Mouse (Mus musculus) WW6 (cell line): ENCODE data around the gene Exoc2.

Experiments used
- DNase-seq: peaks from one replicate; pipeline ENCODE4 v3.0.0-alpha.2; 2013; ENCODE audit warnings: low read depth, low spot score

Exoc2 gene

GRCm38 (mm10) chr13:30892315-30892714 is 81.6 kb downstream of the Exoc2 start:
- DNase-seq = no peak

- no peak for DNase-seq
Measured at GRCm38 (mm10) chr13:30891223-30891622, 82.7 kb downstream of the Exoc2 start.

- DNase-seq = peak; percentile 49
Measured at GRCm38 (mm10) chr13:30888480-30888879, 85.4 kb downstream of the Exoc2 start.

- DNase-seq = no peak
Measured at GRCm38 (mm10) chr13:30880310-30880709, 93.6 kb downstream of the Exoc2 start.

GRCm38 (mm10) chr13:30879871-30880270 is 94.0 kb downstream of the Exoc2 start:
- no peak for DNase-seq

GRCm38 (mm10) chr13:30875825-30876224 is 98.1 kb downstream of the Exoc2 start:
- no peak for DNase-seq

GRCm38 (mm10) chr13:30873472-30873871 is 100.4 kb downstream of the Exoc2 start:
- no peak for DNase-seq

- DNase-seq = no peak
Measured at GRCm38 (mm10) chr13:30865486-30865885, 108.4 kb downstream of the Exoc2 start.

- DNase-seq = no peak
Measured at GRCm38 (mm10) chr13:30864042-30864441, 109.9 kb downstream of the Exoc2 start.

- no peak for DNase-seq
Measured at GRCm38 (mm10) chr13:30858421-30858820, 115.5 kb downstream of the Exoc2 start.

- DNase-seq = no peak
Measured at GRCm38 (mm10) chr13:30850736-30851135, 123.2 kb downstream of the Exoc2 start.

- no peak for DNase-seq
Measured at GRCm38 (mm10) chr13:30848001-30848400, 125.9 kb downstream of the Exoc2 start.

GRCm38 (mm10) chr13:30846506-30846905 is 127.4 kb downstream of the Exoc2 start:
- DNase-seq = no peak

GRCm38 (mm10) chr13:30843049-30843448 is 130.8 kb downstream of the Exoc2 start:
- no peak for DNase-seq

GRCm38 (mm10) chr13:30841843-30842242 is 132.1 kb downstream of the Exoc2 start:
- DNase-seq = no peak

- no peak for DNase-seq
Measured at GRCm38 (mm10) chr13:30841306-30841705, 132.6 kb downstream of the Exoc2 start.

- DNase-seq = no peak
Measured at GRCm38 (mm10) chr13:30840700-30841099, 133.2 kb downstream of the Exoc2 start.

- no peak for DNase-seq
Measured at GRCm38 (mm10) chr13:30836342-30836741, 137.6 kb downstream of the Exoc2 start.

GRCm38 (mm10) chr13:30834859-30835258 is 139.0 kb downstream of the Exoc2 start:
- no peak for DNase-seq

GRCm38 (mm10) chr13:30834349-30834748 is 139.5 kb downstream of the Exoc2 start:
- no peak for DNase-seq

GRCm38 (mm10) chr13:30833476-30834149 is 140.3 kb downstream of the Exoc2 start:
- no peak for DNase-seq

GRCm38 (mm10) chr13:30831369-30831768 is 142.5 kb downstream of the Exoc2 start:
- DNase-seq = no peak

- DNase-seq = no peak
Measured at GRCm38 (mm10) chr13:30826511-30826910, 147.4 kb downstream of the Exoc2 start.

- DNase-seq = no peak
Measured at GRCm38 (mm10) chr13:30824903-30825302, 149.0 kb downstream of the Exoc2 start.
